Mouse (Mus musculus) yolk sac, embryonic 10.5 days (tissue): ENCODE data around the gene Sacs.
"Not testable (repeated sequence)": the region's sequence is repeated elsewhere in the genome, so short reads cannot be mapped to it uniquely, and the experiment has no call there.

Experiments
- DNase-seq: peaks from one replicate; pipeline ENCODE4 v3.0.0-alpha.2; 2017; ENCODE audit warnings: low spot score

The Sacs gene

GRCm38 (mm10) chr14:61137994-61138726, at the start of gene Sacs:
Gene Sacs (plus strand): TSS chr14:61138457.
- no peak for DNase-seq

GRCm38 (mm10) chr14:61090955-61091354, 47.3 kb upstream of the Sacs start:
- DNase-seq = no peak

- no peak for DNase-seq
Observed at GRCm38 (mm10) chr14:61092073-61092472, 46.2 kb upstream of the Sacs start.

- DNase-seq = peak; percentile 32
Observed at GRCm38 (mm10) chr14:61097974-61098625, 40.2 kb upstream of the Sacs start.

GRCm38 (mm10) chr14:61100736-61101135, 37.5 kb upstream of the Sacs start:
- no peak for DNase-seq

GRCm38 (mm10) chr14:61106404-61106803, 31.9 kb upstream of the Sacs start:
- DNase-seq = no peak

GRCm38 (mm10) chr14:61108625-61109024, 29.6 kb upstream of the Sacs start:
- DNase-seq = no peak

- DNase-seq = peak; percentile 28
Observed at GRCm38 (mm10) chr14:61112404-61112803, 25.9 kb upstream of the Sacs start.

GRCm38 (mm10) chr14:61124755-61125154, 13.5 kb upstream of the Sacs start:
- DNase-seq = peak; percentile 42

- DNase-seq = peak; percentile 16
Observed at GRCm38 (mm10) chr14:61125201-61125600, 13.1 kb upstream of the Sacs start.

GRCm38 (mm10) chr14:61127365-61127764, 10.9 kb upstream of the Sacs start:
- peak; percentile 19 for DNase-seq

GRCm38 (mm10) chr14:61128961-61129507, 9.2 kb upstream of the Sacs start:
- no peak for DNase-seq

- no peak for DNase-seq
Observed at GRCm38 (mm10) chr14:61132556-61132955, 5.7 kb upstream of the Sacs start.

- DNase-seq = no peak
Observed at GRCm38 (mm10) chr14:61134381-61135030, 3.8 kb upstream of the Sacs start.

- no peak for DNase-seq
Observed at GRCm38 (mm10) chr14:61137410-61137809, 847 bp upstream of the Sacs start.

- DNase-seq = no peak
Observed at GRCm38 (mm10) chr14:61138727-61139067, 440 bp downstream of the Sacs start.

- no peak for DNase-seq
Observed at GRCm38 (mm10) chr14:61143358-61143757, 5.1 kb downstream of the Sacs start.

- DNase-seq = no peak
Observed at GRCm38 (mm10) chr14:61143869-61144268, 5.6 kb downstream of the Sacs start.

GRCm38 (mm10) chr14:61150416-61150815, 12.2 kb downstream of the Sacs start:
- not testable (repeated sequence) for DNase-seq

- DNase-seq = no peak
Observed at GRCm38 (mm10) chr14:61154900-61155585, 16.8 kb downstream of the Sacs start.

GRCm38 (mm10) chr14:61155687-61156086, 17.4 kb downstream of the Sacs start:
- no peak for DNase-seq

GRCm38 (mm10) chr14:61157426-61157825, 19.2 kb downstream of the Sacs start:
- DNase-seq = not testable (repeated sequence)
